Mouse (Mus musculus): ENCODE data around the gene Slc35f1. TPM values are rescaled to one million over a fixed set of nuclear protein-coding genes. Genes with fewer than 3 reads are reported as not detected.

The Slc35f1 gene
- polyA plus RNA-seq, 1 experiment from 2014 or later = 4.6 TPM

GRCm38 (mm10) chr10:52742671-52743379 is 52.5 kb downstream of the Slc35f1 start:
- H3K9ac ChIP-seq = no peak overlapping the region
- WGBS = 25% methylated on average over 10 of the region's 10 CpGs
- no peaks in the 10 kb centered on the region for H3K27me3 ChIP-seq
- H3K4me1 ChIP-seq = peaks cover 7% of the 10 kb centered on the region
- H3K9me3 ChIP-seq = no peaks in the 10 kb centered on the region
- peak; percentile 93 for ATAC-seq (ENCODE audit: low FRiP score, low read depth)
- no peaks in the 10 kb centered on the region for H3K36me3 ChIP-seq
- no peak overlapping the region for H3K27ac ChIP-seq
- H3K4me3 ChIP-seq = no peak overlapping the region
- peak overlapping the region; percentile 4; the same call in 1 of the 2 replicates for H3K4me2 ChIP-seq (replicated peaks)

GRCm38 (mm10) chr10:52743831-52744230 is 53.5 kb downstream of the Slc35f1 start:
- no peak for ATAC-seq (ENCODE audit: low FRiP score, low read depth)
- H3K36me3 ChIP-seq = no peaks in the 10 kb centered on the region

GRCm38 (mm10) chr10:52748028-52748597 is 57.8 kb downstream of the Slc35f1 start:
- H3K4me1 ChIP-seq = no peaks in the 10 kb centered on the region; the same call in 1 of the 2 replicates
- ATAC-seq (ENCODE audit: low FRiP score, low read depth) = no peak
- H3K9ac ChIP-seq = no peak overlapping the region
- H3K4me3 ChIP-seq = no peak overlapping the region
- H3K27me3 ChIP-seq = no peaks in the 10 kb centered on the region
- 77% methylated on average over 4 of the region's 4 CpGs for WGBS
- no peak overlapping the region for H3K4me2 ChIP-seq (replicated peaks)
- H3K36me3 ChIP-seq = no peaks in the 10 kb centered on the region
- H3K27ac ChIP-seq = no peak overlapping the region
- no peaks in the 10 kb centered on the region for H3K9me3 ChIP-seq

More at GRCm38 (mm10) chr10:52743831-52744230, 53.5 kb downstream of the Slc35f1 start:
- WGBS = 95% methylated on average over 3 of the region's 3 CpGs
- H3K9me3 ChIP-seq = no peaks in the 10 kb centered on the region
- no peak overlapping the region for H3K27ac ChIP-seq
- H3K9ac ChIP-seq = no peak overlapping the region
- no peak overlapping the region for H3K4me3 ChIP-seq
- no peak overlapping the region for H3K4me2 ChIP-seq (replicated peaks)
- H3K27me3 ChIP-seq = no peaks in the 10 kb centered on the region
- peaks cover 7% of the 10 kb centered on the region for H3K4me1 ChIP-seq

- Histone ChIP-seq H3K9me3 (no peaks in the 10 kb centered on the region), H3K4me1 (no peaks in the 10 kb centered on the region; the same call in 1 of the 2 replicates), H3K4me3 (no peak overlapping the region), H3K36me3 (no peaks in the 10 kb centered on the region), H3K4me2 (replicated peaks) (no peak overlapping the region), H3K27ac (no peak overlapping the region), H3K27me3 (no peaks in the 10 kb centered on the region), H3K9ac (no peak overlapping the region)
- no peak for ATAC-seq (ENCODE audit: low FRiP score, low read depth)
- 83% methylated on average over 13 of the region's 13 CpGs for WGBS
Observed at GRCm38 (mm10) chr10:52755949-52756679, 65.8 kb downstream of the Slc35f1 start.

GRCm38 (mm10) chr10:52757496-52758260 is 67.3 kb downstream of the Slc35f1 start:
- Histone ChIP-seq H3K4me2 (replicated peaks) (no peak overlapping the region), H3K4me1 (no peaks in the 10 kb centered on the region), H3K27me3 (no peaks in the 10 kb centered on the region), H3K4me3 (no peak overlapping the region), H3K36me3 (no peaks in the 10 kb centered on the region), H3K27ac (no peak overlapping the region), H3K9me3 (no peaks in the 10 kb centered on the region), H3K9ac (no peak overlapping the region)
- no peak for ATAC-seq (ENCODE audit: low FRiP score, low read depth)
- 83% methylated on average over 4 of the region's 4 CpGs for WGBS

GRCm38 (mm10) chr10:52758589-52758988 is 68.3 kb downstream of the Slc35f1 start:
- H3K27me3 ChIP-seq = no peaks in the 10 kb centered on the region
- H3K27ac ChIP-seq = no peak overlapping the region
- no peak overlapping the region for H3K4me3 ChIP-seq
- H3K9me3 ChIP-seq = no peaks in the 10 kb centered on the region
- no peak for ATAC-seq (ENCODE audit: low FRiP score, low read depth)
- H3K36me3 ChIP-seq = no peaks in the 10 kb centered on the region
- no peaks in the 10 kb centered on the region for H3K4me1 ChIP-seq
- 28% methylated on average over 4 of the region's 4 CpGs for WGBS
- no peak overlapping the region for H3K9ac ChIP-seq
- H3K4me2 ChIP-seq (replicated peaks) = no peak overlapping the region

GRCm38 (mm10) chr10:52760527-52760926 is 70.2 kb downstream of the Slc35f1 start:
- Histone ChIP-seq H3K4me3 (no peak overlapping the region), H3K27me3 (no peaks in the 10 kb centered on the region), H3K9me3 (no peaks in the 10 kb centered on the region), H3K9ac (no peak overlapping the region), H3K27ac (no peak overlapping the region), H3K36me3 (no peaks in the 10 kb centered on the region), H3K4me1 (no peaks in the 10 kb centered on the region), H3K4me2 (replicated peaks) (no peak overlapping the region)
- no peak for ATAC-seq (ENCODE audit: low FRiP score, low read depth)
- 93% methylated on average over 1 of the region's 1 CpGs for WGBS

GRCm38 (mm10) chr10:52779926-52780485 is 89.7 kb downstream of the Slc35f1 start:
- Histone ChIP-seq H3K4me2 (replicated peaks) (no peak overlapping the region), H3K36me3 (no peaks in the 10 kb centered on the region), H3K27ac (no peak overlapping the region), H3K9me3 (no peaks in the 10 kb centered on the region), H3K9ac (no peak overlapping the region), H3K27me3 (no peaks in the 10 kb centered on the region), H3K4me1 (no peaks in the 10 kb centered on the region), H3K4me3 (no peak overlapping the region)
- ATAC-seq (ENCODE audit: low FRiP score, low read depth) = no peak
- WGBS = 66% methylated on average over 4 of the region's 4 CpGs

- 69% methylated on average over 2 of the region's 2 CpGs for WGBS
- H3K9ac ChIP-seq = no peak overlapping the region
- no peaks in the 10 kb centered on the region for H3K9me3 ChIP-seq
- ATAC-seq (ENCODE audit: low FRiP score, low read depth) = no peak
- no peak overlapping the region for H3K4me3 ChIP-seq
- no peaks in the 10 kb centered on the region for H3K27me3 ChIP-seq
- H3K36me3 ChIP-seq = no peaks in the 10 kb centered on the region
- H3K4me1 ChIP-seq = no peaks in the 10 kb centered on the region
- no peak overlapping the region for H3K4me2 ChIP-seq (replicated peaks)
- H3K27ac ChIP-seq = no peak overlapping the region
Observed at GRCm38 (mm10) chr10:52787075-52787474, 96.7 kb downstream of the Slc35f1 start.

GRCm38 (mm10) chr10:52791560-52791959 is 101.2 kb downstream of the Slc35f1 start:
- no peak for ATAC-seq (ENCODE audit: low FRiP score, low read depth)
- Histone ChIP-seq H3K27ac (no peak overlapping the region), H3K36me3 (no peaks in the 10 kb centered on the region), H3K9me3 (no peaks in the 10 kb centered on the region), H3K27me3 (no peaks in the 10 kb centered on the region), H3K4me3 (no peak overlapping the region), H3K4me2 (replicated peaks) (no peak overlapping the region), H3K9ac (no peak overlapping the region), H3K4me1 (no peaks in the 10 kb centered on the region)
- 79% methylated on average over 6 of the region's 6 CpGs for WGBS

GRCm38 (mm10) chr10:52797454-52797853 is 107.1 kb downstream of the Slc35f1 start:
- 76% methylated on average over 4 of the region's 4 CpGs for WGBS
- ATAC-seq (ENCODE audit: low FRiP score, low read depth) = no peak

More at GRCm38 (mm10) chr10:52797454-52797853, 107.1 kb downstream of the Slc35f1 start:
- Histone ChIP-seq H3K27me3 (no peaks in the 10 kb centered on the region), H3K9ac (no peak overlapping the region), H3K4me1 (no peaks in the 10 kb centered on the region), H3K4me3 (no peak overlapping the region), H3K36me3 (no peaks in the 10 kb centered on the region), H3K9me3 (no peaks in the 10 kb centered on the region), H3K4me2 (replicated peaks) (no peak overlapping the region), H3K27ac (no peak overlapping the region)
